Mouse (Mus musculus) G1E-ER4 (cell line): ENCODE measurements around the gene Zpr1. TPM values are rescaled to one million over a fixed set of nuclear protein-coding genes. Genes with fewer than 3 reads are reported as not detected.
"Not testable (repeated sequence)": the region's sequence is repeated elsewhere in the genome, so short reads cannot be mapped to it uniquely, and the experiment has no call there.

ENCODE experiments used
- GATA1 ChIP-seq: IDR thresholded peaks from one replicate; pipeline ENCODE4 v1.8.0; 2012; ENCODE audit warnings: low read length, inconsistent platforms
- polyA plus RNA-seq: library from polyadenylated mRNA; stranded (reverse); fragments of >175 nt; gene quantifications from 2 replicates; pipeline ENCODE4 v1.2.3, GENCODE M21; 2012

Gene Zpr1
- polyA plus RNA-seq, 1 experiment: 47.4 TPM

GRCm38 (mm10) chr9:46314921-46315320 lies 42.1 kb downstream of the Zpr1 start:
- TF ChIP-seq GATA1: no peak

DNA sequence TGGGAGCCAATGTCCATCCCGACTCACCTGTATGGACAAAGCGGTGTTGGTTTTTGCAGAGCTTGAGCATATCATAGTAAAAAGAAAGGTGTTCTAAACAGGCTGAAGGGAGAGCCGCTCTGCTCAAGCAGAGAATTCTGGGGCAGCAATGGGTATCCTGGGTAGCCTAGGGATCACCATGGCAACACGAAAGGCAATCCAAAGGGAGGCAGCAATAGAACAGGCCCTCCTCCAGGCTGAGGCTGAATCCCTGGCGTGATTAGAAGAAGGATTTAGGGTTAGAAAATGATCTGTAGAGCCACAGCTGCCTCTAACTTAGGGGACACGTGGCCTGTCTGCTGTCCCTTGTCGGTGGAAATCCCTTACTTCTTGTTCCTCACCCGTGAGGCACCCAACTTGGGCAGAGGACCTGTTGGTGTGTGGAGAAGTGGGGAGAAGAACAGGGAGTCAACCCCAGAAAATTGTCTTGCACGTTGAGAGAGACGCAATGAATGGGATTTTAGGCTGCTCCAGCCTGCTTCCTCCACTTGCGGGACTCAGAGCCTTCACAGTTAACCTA lies 43.0 kb downstream of the Zpr1 start:
- no peak for TF ChIP-seq GATA1

DNA sequence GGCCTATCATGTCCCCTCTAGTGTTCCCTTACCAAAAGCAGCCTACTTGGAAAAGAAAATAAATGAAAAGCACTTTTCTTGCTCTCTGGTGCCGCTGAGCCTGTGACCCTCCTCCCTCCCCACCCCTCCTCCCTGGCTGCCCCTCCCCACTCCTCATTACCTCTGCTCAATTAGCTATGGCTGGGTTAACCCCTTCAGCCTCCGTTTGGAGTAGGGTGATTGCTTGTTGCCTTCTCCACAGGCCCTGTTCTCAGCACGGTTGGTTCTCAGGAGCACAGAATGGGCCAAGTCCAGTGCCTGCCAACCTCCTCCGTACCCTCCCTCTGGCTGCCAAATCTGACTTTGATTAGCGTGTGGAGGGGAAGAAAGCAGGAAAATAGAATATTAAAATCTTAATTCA lies 43.5 kb downstream of the Zpr1 start:
- TF ChIP-seq GATA1: no peak

- no peak for TF ChIP-seq GATA1
Measured at GRCm38 (mm10) chr9:46316909-46317308, 44.0 kb downstream of the Zpr1 start.

DNA sequence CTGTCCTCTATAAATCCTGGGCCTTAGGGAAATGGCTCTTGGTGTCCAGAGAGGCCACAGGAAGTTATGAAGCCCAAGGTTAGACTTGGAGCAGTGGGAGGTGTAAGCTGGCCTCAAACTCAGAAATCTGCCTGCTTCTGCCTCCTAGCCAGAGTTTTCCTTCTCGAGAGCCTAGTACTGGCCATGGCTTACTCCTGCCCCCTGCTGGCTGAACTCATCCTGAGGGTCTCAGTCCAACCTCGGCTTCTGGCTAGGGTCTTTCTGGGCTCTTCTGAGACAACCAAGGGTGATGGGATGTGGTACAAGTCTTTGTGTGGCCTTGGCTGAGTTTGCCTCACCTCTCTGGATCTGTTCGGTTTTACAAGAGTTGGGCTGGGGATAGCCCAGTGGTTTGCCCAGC lies 45.1 kb downstream of the Zpr1 start:
- TF ChIP-seq GATA1: no peak

GRCm38 (mm10) chr9:46319886-46320285 lies 47.0 kb downstream of the Zpr1 start, which contains the start of gene 4931429L15Rik:
Gene 4931429L15Rik, minus strand, starts transcription at chr9:46319986.
- TF ChIP-seq GATA1: not testable (repeated sequence)

DNA sequence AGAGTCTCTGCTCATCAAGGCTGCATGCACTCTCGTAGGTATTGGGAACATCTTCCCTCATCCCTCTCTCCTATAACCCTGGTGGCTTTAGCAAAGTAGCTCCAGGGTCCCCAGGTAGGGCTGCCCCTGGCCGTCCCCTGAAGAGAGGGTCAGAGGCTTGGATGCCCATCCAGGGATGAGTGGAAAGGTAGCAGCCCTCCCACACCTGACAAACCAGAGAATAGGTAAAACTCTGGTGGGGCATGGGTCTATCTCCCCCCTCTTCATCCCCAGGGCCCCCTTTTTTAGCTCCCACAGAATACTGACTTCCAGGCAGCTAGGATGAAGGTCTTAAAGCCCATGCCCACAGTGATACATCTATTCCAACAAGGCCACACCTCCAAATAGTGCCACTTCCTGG lies 47.6 kb downstream of the Zpr1 start:
- no peak for TF ChIP-seq GATA1

GRCm38 (mm10) chr9:46326694-46327405 lies 54.0 kb downstream of the Zpr1 start:
- no peak for TF ChIP-seq GATA1

GRCm38 (mm10) chr9:46327706-46328571 lies 55.1 kb downstream of the Zpr1 start:
- TF ChIP-seq GATA1: no peak

DNA sequence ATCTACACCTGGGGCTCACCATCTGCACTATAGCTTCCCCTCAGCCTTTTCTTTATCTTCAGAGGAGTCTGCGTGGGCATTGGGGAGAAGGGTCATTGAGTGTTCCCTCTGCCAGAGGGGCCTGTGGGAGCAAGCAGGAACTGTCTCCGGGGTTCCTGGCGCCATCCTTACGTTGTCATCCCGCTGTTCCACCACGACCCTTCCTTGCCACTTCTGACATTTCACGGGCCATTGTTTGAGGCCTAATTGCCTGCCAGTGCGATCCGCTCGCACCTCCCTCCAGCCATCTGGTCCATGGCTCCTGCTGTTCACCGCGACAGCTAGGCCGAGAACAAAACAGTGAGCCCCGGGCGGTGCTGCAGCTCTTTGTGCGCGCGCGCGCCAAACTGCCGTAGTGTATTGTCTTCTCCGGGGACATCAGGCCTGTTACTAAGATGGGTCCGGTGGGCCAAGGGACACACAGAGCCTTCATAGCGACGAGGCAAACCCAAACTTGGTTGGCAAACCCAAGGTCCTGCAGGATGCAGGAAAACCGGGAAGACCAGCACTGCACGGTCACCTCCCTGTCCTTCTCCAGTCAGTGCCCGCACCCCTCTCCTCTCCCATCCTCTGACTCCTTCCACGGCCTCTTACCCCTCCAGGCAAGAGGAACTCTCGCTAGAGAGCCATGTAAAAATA lies 55.8 kb downstream of the Zpr1 start:
- no peak for TF ChIP-seq GATA1

DNA sequence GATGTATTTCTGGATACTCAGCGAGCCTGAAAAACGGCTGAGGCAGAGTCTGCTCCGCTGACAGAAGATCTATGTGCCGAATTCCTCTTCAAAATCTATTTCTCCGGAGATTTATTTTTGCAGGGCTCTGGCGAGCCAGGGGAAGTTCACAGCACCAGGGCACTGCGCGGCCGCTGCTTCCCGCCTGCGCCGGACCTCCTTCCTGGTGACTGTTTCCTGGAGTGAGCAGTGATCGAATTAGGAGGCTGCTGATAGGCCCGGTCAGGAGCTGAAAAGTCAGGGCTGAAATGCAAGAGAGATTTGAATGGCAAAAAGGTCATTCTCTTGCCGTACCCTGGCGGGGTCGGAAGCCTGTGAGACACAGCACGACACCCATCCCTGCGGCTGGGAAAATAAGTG lies 56.4 kb downstream of the Zpr1 start:
- no peak for TF ChIP-seq GATA1

DNA sequence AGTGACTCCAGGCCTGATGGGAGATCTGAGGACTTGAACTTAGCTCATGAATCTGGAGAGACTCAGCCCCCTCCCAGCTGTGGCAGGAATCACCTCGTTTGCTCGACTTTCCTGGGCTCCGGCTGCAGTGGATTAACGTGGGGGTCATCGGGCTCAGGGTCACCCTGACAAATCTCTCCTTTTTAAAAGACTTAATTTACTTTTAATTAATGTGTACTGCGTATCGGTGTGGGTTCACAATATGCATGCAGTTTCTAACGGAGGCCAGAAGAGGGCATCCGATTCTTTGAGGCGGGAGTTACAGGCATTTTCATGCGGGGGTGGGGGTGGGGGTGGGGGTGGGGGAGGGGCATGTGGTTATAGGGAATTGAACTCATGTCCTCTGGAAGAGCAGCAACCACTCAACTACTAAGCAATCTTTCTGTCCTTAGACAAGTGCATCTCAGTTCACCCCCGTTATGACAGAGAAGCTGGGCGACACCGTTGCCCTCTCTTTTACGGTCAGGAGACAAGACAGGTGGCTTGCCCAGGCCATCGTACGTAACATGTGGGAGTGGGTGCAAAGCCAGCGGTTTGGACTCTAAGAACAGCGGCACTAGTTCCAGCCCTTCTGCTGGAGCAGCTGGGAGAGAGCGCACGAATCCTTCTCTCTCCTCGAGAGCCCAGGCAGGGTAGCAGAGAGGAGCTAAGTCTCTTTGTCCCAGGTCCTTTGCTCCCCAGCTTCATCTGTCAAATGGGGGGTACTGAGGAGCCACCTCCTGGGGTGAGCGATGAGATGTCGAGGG lies 57.1 kb downstream of the Zpr1 start:
- TF ChIP-seq GATA1: no peak

DNA sequence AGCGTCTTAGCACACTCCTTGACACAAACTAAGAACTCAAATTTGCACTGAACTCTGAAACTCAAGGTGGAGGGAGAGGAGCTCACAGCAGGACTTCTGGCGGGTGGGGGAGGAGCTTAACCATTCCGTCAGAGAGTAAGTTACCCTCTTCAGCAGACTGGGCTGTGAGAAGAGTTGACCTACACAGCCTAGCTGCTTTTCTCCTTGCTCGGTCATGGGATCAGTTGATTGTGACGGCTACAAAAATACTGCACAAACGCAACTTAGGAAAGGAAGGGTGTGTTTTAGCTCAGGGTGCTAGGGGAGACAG lies 57.7 kb downstream of the Zpr1 start:
- no peak for TF ChIP-seq GATA1

- no peak for TF ChIP-seq GATA1
Measured at GRCm38 (mm10) chr9:46331301-46331700, 58.4 kb downstream of the Zpr1 start.

Other genes starting within 250 kb of the Zpr1 start
- 0.17 and 0.26 TPM in 2 replicates for gene Apoa1, start 44.5 kb upstream of the Zpr1 start, polyA plus RNA-seq
- gene Apoc3, start 37.4 kb upstream of the Zpr1 start, polyA plus RNA-seq: not detected in 2 replicates
- gene Apoa4, start 32.4 kb upstream of the Zpr1 start, polyA plus RNA-seq: not detected in 2 replicates
- not detected in 2 replicates for gene Apoa5, start 4.4 kb upstream of the Zpr1 start, polyA plus RNA-seq
- gene Bud13, start 9.9 kb downstream of the Zpr1 start, polyA plus RNA-seq: 18.0 and 23.5 TPM in 2 replicates
- not detected in 2 replicates for gene 4931429L15Rik, start 46.9 kb downstream of the Zpr1 start, polyA plus RNA-seq